Mouse (Mus musculus) embryonic facial prominence, embryonic 10.5 days (tissue): Measurements from ENCODE around the gene Adra1d. TPM values are rescaled to one million over a fixed set of nuclear protein-coding genes. Genes with fewer than 3 reads are reported as not detected.

Source experiments
- DNase-seq: peaks from one replicate; pipeline ENCODE4 v3.0.0-alpha.2; 2017; ENCODE audit warnings: low spot score
- H3K27ac ChIP-seq: fragments of 300-500 bp; sonication (generic); replicated peaks from 2 replicates; pipeline ENCODE4 v1.5.1; 2016; ENCODE audit warnings: mild to moderate bottlenecking
- H3K27me3 ChIP-seq: fragments of 300-500 bp; sonication (generic); replicated peaks from 2 replicates; pipeline ENCODE4 v1.6.1; 2016; ENCODE audit warnings: low read depth, mild to moderate bottlenecking; ENCODE audit not compliant: poor library complexity, severe bottlenecking
- H3K36me3 ChIP-seq: fragments of 300-500 bp; sonication (generic); replicated peaks from 2 replicates; pipeline ENCODE4 v1.6.1; 2016; ENCODE audit warnings: mild to moderate bottlenecking, moderate library complexity
- H3K4me1 ChIP-seq: fragments of 300-500 bp; sonication (generic); 2 replicates; pipeline ENCODE4 v1.6.1; 2016
- H3K4me3 ChIP-seq: fragments of 300-500 bp; sonication (generic); 2 replicates; pipeline ENCODE4 v1.5.1; 2016; ENCODE audit warnings: mild to moderate bottlenecking, moderate library complexity
- H3K9me3 ChIP-seq: fragments of 300-500 bp; sonication (generic); 2 replicates; pipeline ENCODE4 v1.6.1; 2016; ENCODE audit warnings: mild to moderate bottlenecking
- WGBS: fragments of 180-500 bp; shearing (Covaris S2); methylation state at CpG from one replicate; pipeline ENCODE4 v1.1.7; 2016; 5-methylcytosine and 5-hydroxymethylcytosine counted together
- polyA plus RNA-seq: library from polyadenylated mRNA; unstranded; fragments of >200 nt; fragmentation: Nextera tagmentation; extraction: Ambion mirVana; gene quantifications from 2 replicates; pipeline ENCODE4 v1.2.1, GENCODE M21; 2016

Adra1d gene
- polyA plus RNA-seq, 1 experiment from 2014 or later, result not detected

- Histone ChIP-seq H3K9me3 (no peaks in the 10 kb centered on the region), H3K27ac (no peak overlapping the region), H3K27me3 (peaks cover 91% of the 10 kb centered on the region), H3K36me3 (no peaks in the 10 kb centered on the region), H3K4me3 (no peak overlapping the region), H3K4me1 (peaks cover 12% of the 10 kb centered on the region)
- WGBS, result 68% methylated on average over 2 of the region's 2 CpGs
- no peak for DNase-seq
These were observed 11.2 kb downstream of the Adra1d start for GRCm38 (mm10) chr2:131550906-131551305.

- WGBS, result 75% methylated on average over 2 of the region's 2 CpGs
These were observed 11.6 kb downstream of the Adra1d start for GRCm38 (mm10) chr2:131550474-131550873.

GRCm38 (mm10) chr2:131549090-131549489, 13.0 kb downstream of the Adra1d start:
- H3K9me3 ChIP-seq, result no peaks in the 10 kb centered on the region
- no peaks in the 10 kb centered on the region for H3K36me3 ChIP-seq
- H3K27me3 ChIP-seq, result peaks cover 97% of the 10 kb centered on the region
- peaks cover 16% of the 10 kb centered on the region for H3K4me1 ChIP-seq
- no peak for DNase-seq
- H3K4me3 ChIP-seq, result no peak overlapping the region
- H3K27ac ChIP-seq, result no peak overlapping the region
- WGBS, result 84% methylated on average over 5 of the region's 5 CpGs

More at GRCm38 (mm10) chr2:131550474-131550873, 11.6 kb downstream of the Adra1d start:
- Histone ChIP-seq H3K27me3 (peaks cover 92% of the 10 kb centered on the region), H3K9me3 (no peaks in the 10 kb centered on the region), H3K36me3 (no peaks in the 10 kb centered on the region), H3K4me1 (peaks cover 16% of the 10 kb centered on the region), H3K4me3 (no peak overlapping the region), H3K27ac (no peak overlapping the region)
- DNase-seq, result no peak

- Histone ChIP-seq H3K4me3 (no peak overlapping the region), H3K9me3 (no peaks in the 10 kb centered on the region), H3K27me3 (peaks cover 95% of the 10 kb centered on the region), H3K4me1 (peaks cover 16% of the 10 kb centered on the region), H3K27ac (no peak overlapping the region), H3K36me3 (no peaks in the 10 kb centered on the region)
- WGBS, result 80% methylated on average over 2 of the region's 2 CpGs
- DNase-seq, result no peak
These were observed 13.8 kb downstream of the Adra1d start for GRCm38 (mm10) chr2:131548330-131548729.

- DNase-seq, result peak; percentile 58
- Histone ChIP-seq H3K36me3 (no peaks in the 10 kb centered on the region), H3K27ac (no peak overlapping the region), H3K9me3 (no peaks in the 10 kb centered on the region), H3K4me3 (0 out of 2 replicates have a peak overlapping the region, but pooled peaks have one; percentile 13), H3K27me3 (peaks cover 80% of the 10 kb centered on the region), H3K4me1 (peaks cover 24% of the 10 kb centered on the region)
- whole genome bisulfite sequencing, result 12% methylated on average over 19 of the region's 19 CpGs
These were observed 15.2 kb downstream of the Adra1d start for GRCm38 (mm10) chr2:131546745-131547408.

- Histone ChIP-seq H3K9me3 (no peaks in the 10 kb centered on the region), H3K27me3 (peaks cover 77% of the 10 kb centered on the region), H3K27ac (no peak overlapping the region; the same call in 1 of the 2 replicates), H3K36me3 (no peaks in the 10 kb centered on the region), H3K4me1 (peaks cover 24% of the 10 kb centered on the region), H3K4me3 (peak overlapping the region; percentile 59)
- 2% methylated on average over 27 of the region's 27 CpGs for WGBS
- DNase-seq, result peak; percentile 41
These were observed 15.8 kb downstream of the Adra1d start for GRCm38 (mm10) chr2:131546308-131546700.

GRCm38 (mm10) chr2:131545386-131546307, 16.4 kb downstream of the Adra1d start:
- Histone ChIP-seq H3K9me3 (no peaks in the 10 kb centered on the region), H3K27ac (no peak overlapping the region; the same call in 1 of the 2 replicates), H3K4me3 (peak overlapping the region; percentile 59), H3K36me3 (no peaks in the 10 kb centered on the region), H3K27me3 (peaks cover 71% of the 10 kb centered on the region), H3K4me1 (peaks cover 24% of the 10 kb centered on the region)
- DNase-seq, result peak; percentile 78
- WGBS, result 2% methylated on average over 45 of the region's 45 CpGs

- Histone ChIP-seq H3K4me1 (peaks cover 24% of the 10 kb centered on the region), H3K36me3 (no peaks in the 10 kb centered on the region), H3K9me3 (no peaks in the 10 kb centered on the region), H3K27ac (no peak overlapping the region), H3K27me3 (peaks cover 43% of the 10 kb centered on the region), H3K4me3 (no peak overlapping the region)
- WGBS, result 21% methylated on average over 6 of the region's 6 CpGs
- DNase-seq, result no peak
These were observed 19.6 kb downstream of the Adra1d start for GRCm38 (mm10) chr2:131542531-131542930.

- Histone ChIP-seq H3K9me3 (no peaks in the 10 kb centered on the region), H3K27ac (no peak overlapping the region), H3K27me3 (peaks cover 34% of the 10 kb centered on the region), H3K4me3 (no peak overlapping the region), H3K4me1 (peaks cover 18% of the 10 kb centered on the region), H3K36me3 (no peaks in the 10 kb centered on the region)
- no peak for DNase-seq
- 78% methylated on average over 4 of the region's 4 CpGs for WGBS
These were observed 20.4 kb downstream of the Adra1d start for GRCm38 (mm10) chr2:131541686-131542085.

- Histone ChIP-seq H3K4me1 (peaks cover 8% of the 10 kb centered on the region; the same call in 1 of the 2 replicates), H3K9me3 (no peaks in the 10 kb centered on the region), H3K4me3 (no peak overlapping the region), H3K27ac (no peak overlapping the region), H3K36me3 (no peaks in the 10 kb centered on the region), H3K27me3 (peaks cover 15% of the 10 kb centered on the region)
- DNase-seq, result no peak
- 84% methylated on average over 6 of the region's 6 CpGs for WGBS
These were observed 22.3 kb downstream of the Adra1d start for GRCm38 (mm10) chr2:131539780-131540179.

GRCm38 (mm10) chr2:131538341-131538740, 23.7 kb downstream of the Adra1d start:
- no peaks in the 10 kb centered on the region for H3K9me3 ChIP-seq
- 84% methylated on average over 7 of the region's 7 CpGs for WGBS

GRCm38 (mm10) chr2:131535168-131535567, 26.9 kb downstream of the Adra1d start:
- 0 out of 2 replicates have a peak, but pooled peaks cover 4% of the 10 kb centered on the region for H3K4me1 ChIP-seq
- no peak for DNase-seq
- no peaks in the 10 kb centered on the region for H3K36me3 ChIP-seq
- 89% methylated on average over 5 of the region's 5 CpGs for WGBS
- H3K27ac ChIP-seq, result no peak overlapping the region
- no peak overlapping the region for H3K4me3 ChIP-seq
- no peaks in the 10 kb centered on the region for H3K9me3 ChIP-seq
- H3K27me3 ChIP-seq, result no peaks in the 10 kb centered on the region

More at GRCm38 (mm10) chr2:131538341-131538740, 23.7 kb downstream of the Adra1d start:
- peaks cover 3% of the 10 kb centered on the region; the same call in 1 of the 2 replicates for H3K27me3 ChIP-seq
- no peak for DNase-seq
- H3K4me3 ChIP-seq, result no peak overlapping the region
- peaks cover 8% of the 10 kb centered on the region; the same call in 1 of the 2 replicates for H3K4me1 ChIP-seq
- no peak overlapping the region for H3K27ac ChIP-seq
- H3K36me3 ChIP-seq, result no peaks in the 10 kb centered on the region
